In the genomic region with DNA sequence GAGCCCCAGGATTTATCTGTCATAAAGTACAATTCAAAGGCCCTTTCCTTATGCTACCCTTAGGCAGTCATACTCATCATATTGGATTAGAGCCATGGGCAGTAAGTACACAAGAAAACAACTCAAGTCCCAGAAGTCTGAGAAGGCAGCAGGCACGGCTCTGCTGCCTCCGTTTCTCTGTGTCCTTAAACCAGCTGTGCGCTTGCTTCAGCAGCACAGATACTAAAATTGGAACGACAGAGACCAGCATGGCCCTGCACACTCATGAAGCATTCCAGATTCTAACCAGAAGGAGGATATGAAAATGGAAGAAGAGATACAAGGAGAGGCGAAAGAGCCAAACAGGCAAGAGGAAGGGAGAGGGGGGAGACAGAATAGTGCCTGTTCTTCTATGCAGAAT, we compare ENCODE assay signal across 20 mouse cellular contexts.
DNase-seq lines count a peak whose midpoint lies in the region; TF ChIP-seq lines count a peak whose summit lies in the region.
"Had no signal": no experiment of that assay in that cellular context is flagged by ENCODE, and none has a peak within 500 bp of the region (broad histone marks: within the 10 kb centered on the region; RNA-seq: fewer than 3 reads in every experiment).

No protein-coding gene starts in this region.

- peak; percentile 10 to 19 for DNase-seq in heart, adult 18-20 months
- DNase-seq in heart, postnatal 25 days (ENCODE audit: low spot score): no peak
- peak in 1 of 2 experiments; percentile 17 for DNase-seq in layer of hippocampus, adult 2 months (ENCODE audit: low spot score in 2 of 2)
- DNase-seq in layer of hippocampus, adult 8-10 months (ENCODE audit: low spot score in 2 of 2): no peak
- peak; percentile 35 for DNase-seq in right cerebral cortex, adult 18-20 months
- no peak for DNase-seq in right cerebral cortex, postnatal 14 days
- DNase-seq in kidney, adult 9 months: no peak
- DNase-seq: adrenal gland, postnatal 36 days; cerebellum, adult 18-20 months; cerebellum, postnatal 36 days; gastrocnemius, adult 2 months; kidney, adult 2 months; kidney, postnatal 14 days; left cerebral cortex, postnatal 4 days; liver; lung, postnatal 10 days had no signal

- peaks cover 31% of the 10 kb centered on the region for H3K4me1 ChIP-seq in olfactory bulb, adult 2 months (ENCODE audit: control insufficient read depth, insufficient read depth, low read length)
- H3K4me1 ChIP-seq: forebrain, embryonic 13.5 days; hindbrain, embryonic 12.5 days had no signal

- H3K27ac ChIP-seq in layer of hippocampus, adult 2 months: peak overlapping the region; percentile 69
- H3K27ac ChIP-seq in olfactory bulb, adult 2 months (ENCODE audit: insufficient read depth, low read depth, low read length): peak overlapping the region; percentile 57; the same call in 1 of the 2 replicates
- H3K27ac ChIP-seq: forebrain, embryonic 13.5 days; gastrocnemius, adult 2 months; hindbrain, embryonic 12.5 days; stomach, postnatal 0 days had no signal

- intact Hi-C loops in heart, postnatal 25 days (cut with DNase I): no loop called here

- TF ChIP-seq POLR2A in olfactory bulb, adult 2 months (IDR thresholded peaks at IDR 0.05; ENCODE audit: insufficient read depth, low read depth, low read length): no peak

- no peak for TF ChIP-seq CTCF in layer of hippocampus, adult 2 months (conservative IDR thresholded peaks at IDR 0.05)
- TF ChIP-seq CTCF in olfactory bulb, adult 2 months (IDR thresholded peaks at IDR 0.05; ENCODE audit: insufficient read depth, low read depth, low read length): no peak

- no peak overlapping the region for H3K4me3 ChIP-seq in layer of hippocampus, adult 2 months
- no peak overlapping the region for H3K4me3 ChIP-seq in olfactory bulb, adult 2 months (ENCODE audit: insufficient read depth, low read depth, low read length)
- H3K4me3 ChIP-seq: forebrain, embryonic 13.5 days; gastrocnemius, adult 2 months; hindbrain, embryonic 12.5 days had no signal

- WGBS in olfactory bulb, adult 2 months: 18% methylated on average over 5 of the region's 5 CpGs

Comparison
In these comparisons a context has a peak if more than half of its experiments do, and no peak if none do; other contexts are left out.
1. DNase-seq: peak in heart, adult 18-20 months (2 of 2) and right cerebral cortex, adult 18-20 months (single experiment); none in heart, postnatal 25 days (single experiment), layer of hippocampus, adult 8-10 months (0 of 2), right cerebral cortex, postnatal 14 days (single experiment) and kidney, adult 9 months (single experiment).